Mouse (Mus musculus) left cerebral cortex, adult 8-10 months (tissue): ENCODE results near the gene Sept12. TPM values are rescaled to one million over a fixed set of nuclear protein-coding genes. Genes with fewer than 3 reads are reported as not detected.

Experiments used
- DNase-seq, 2 experiments: peaks; one replicate each; pipeline ENCODE4 v3.0.0; 2022; ENCODE audit warnings: low spot score in 2 of 2
- total RNA-seq, 4 experiments: library from RNA; stranded (reverse); gene quantifications; 2 replicates each; pipeline ENCODE4 v1.2.4; 2022

The Sept12 gene
- total RNA-seq, 4 experiments from 2014 or later: not detected

GRCm38 (mm10) chr16:4976180-4976579, 21.5 kb downstream of the Sept12 start:
- no peak for DNase-seq

- no peak for DNase-seq
These were observed 23.1 kb downstream of the Sept12 start for GRCm38 (mm10) chr16:4974521-4974920.

GRCm38 (mm10) chr16:4971626-4972025, 26.0 kb downstream of the Sept12 start:
- no peak for DNase-seq

GRCm38 (mm10) chr16:4969055-4969843, 28.4 kb downstream of the Sept12 start:
- no peak for DNase-seq

GRCm38 (mm10) chr16:4968426-4968825, 29.2 kb downstream of the Sept12 start:
- DNase-seq: no peak

- DNase-seq: no peak
These were observed 32.1 kb downstream of the Sept12 start for GRCm38 (mm10) chr16:4965392-4966129.

- DNase-seq: no peak
These were observed 32.8 kb downstream of the Sept12 start for GRCm38 (mm10) chr16:4964731-4965391.

GRCm38 (mm10) chr16:4963797-4964709, 33.6 kb downstream of the Sept12 start, which contains the start of gene Anks3:
TSS of gene Anks3 (minus strand) at chr16:4964205.
- peak; percentile 96 to 100 for DNase-seq

- DNase-seq: no peak
These were observed 34.3 kb downstream of the Sept12 start for GRCm38 (mm10) chr16:4963346-4963745.

GRCm38 (mm10) chr16:4960260-4960659, 37.4 kb downstream of the Sept12 start:
- no peak for DNase-seq

- no peak for DNase-seq
These were observed 40.2 kb downstream of the Sept12 start for GRCm38 (mm10) chr16:4957446-4957845.

GRCm38 (mm10) chr16:4956609-4957008, 41.0 kb downstream of the Sept12 start:
- no peak for DNase-seq

GRCm38 (mm10) chr16:4947378-4947777, 50.3 kb downstream of the Sept12 start:
- no peak for DNase-seq

GRCm38 (mm10) chr16:4946155-4946554, 51.5 kb downstream of the Sept12 start:
- DNase-seq: no peak

GRCm38 (mm10) chr16:4945415-4945814, 52.2 kb downstream of the Sept12 start:
- no peak for DNase-seq

- DNase-seq: no peak
These were observed 54.2 kb downstream of the Sept12 start for GRCm38 (mm10) chr16:4943431-4943830.

GRCm38 (mm10) chr16:4942868-4943267, 54.8 kb downstream of the Sept12 start:
- DNase-seq: no peak

- no peak for DNase-seq
These were observed 56.6 kb downstream of the Sept12 start for GRCm38 (mm10) chr16:4941016-4941415.

GRCm38 (mm10) chr16:4940311-4940850, 57.3 kb downstream of the Sept12 start:
- DNase-seq: no peak

GRCm38 (mm10) chr16:4939412-4939811, 58.2 kb downstream of the Sept12 start:
- DNase-seq: peak; percentile 46 to 54

- DNase-seq: peak; percentile 94 to 95
These were observed 58.7 kb downstream of the Sept12 start for GRCm38 (mm10) chr16:4938989-4939388.
